34 mouse cellular contexts compared by ENCODE assay signal in the genomic region with DNA sequence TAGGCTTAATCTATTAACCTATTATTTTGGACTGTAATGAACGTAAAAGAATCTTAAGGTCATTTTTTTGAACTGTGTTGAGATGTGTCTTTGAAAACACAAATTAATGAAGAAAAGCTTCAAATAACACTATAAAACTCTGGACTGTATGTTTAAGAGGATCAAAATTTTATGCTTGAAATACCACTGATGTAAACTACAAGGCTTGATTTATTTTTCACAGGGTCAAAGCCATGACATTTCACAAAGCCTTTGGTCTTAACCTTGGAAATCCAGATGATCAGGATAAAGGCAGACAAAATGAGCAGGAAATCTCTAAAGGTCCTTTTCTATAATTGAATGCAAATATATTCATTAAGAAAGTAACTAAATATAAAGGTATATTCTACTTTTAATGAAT. TPM values are rescaled to one million over a fixed set of nuclear protein-coding genes. Genes with fewer than 3 reads are reported as not detected.
"Had no signal": no experiment of that assay in that cellular context is flagged by ENCODE, and none has a peak within 500 bp of the region (broad histone marks: within the 10 kb centered on the region; RNA-seq: fewer than 3 reads in every experiment).

No protein-coding gene starts in this region.

- H3K4me1 ChIP-seq: embryonic facial prominence, embryonic 10.5 days; embryonic facial prominence, embryonic 12.5 days; embryonic facial prominence, embryonic 13.5 days; embryonic facial prominence, embryonic 15.5 days; forebrain, embryonic 10.5 days; forebrain, embryonic 12.5 days; forebrain, embryonic 13.5 days; forebrain, embryonic 15.5 days had no signal

- H3K9me3 ChIP-seq: embryonic facial prominence, embryonic 10.5 days; embryonic facial prominence, embryonic 12.5 days; embryonic facial prominence, embryonic 13.5 days; embryonic facial prominence, embryonic 15.5 days; forebrain, embryonic 10.5 days; forebrain, embryonic 12.5 days; forebrain, embryonic 13.5 days; forebrain, embryonic 15.5 days had no signal

- H3K4me3 ChIP-seq: embryonic facial prominence, embryonic 10.5 days; embryonic facial prominence, embryonic 12.5 days; embryonic facial prominence, embryonic 13.5 days; embryonic facial prominence, embryonic 15.5 days; erythroblast, embryonic 14.5 days; forebrain, embryonic 10.5 days; forebrain, embryonic 12.5 days; forebrain, embryonic 13.5 days; forebrain, embryonic 15.5 days; gastrocnemius, adult 2 months; heart, adult 2 months had no signal

- H3K27ac ChIP-seq: embryonic facial prominence, embryonic 10.5 days; embryonic facial prominence, embryonic 12.5 days; embryonic facial prominence, embryonic 13.5 days; embryonic facial prominence, embryonic 15.5 days; forebrain, embryonic 10.5 days; forebrain, embryonic 12.5 days; forebrain, embryonic 13.5 days; forebrain, embryonic 15.5 days; gastrocnemius, adult 2 months; heart, adult 2 months had no signal

- H3K4me2 ChIP-seq: embryonic facial prominence, embryonic 12.5 days; embryonic facial prominence, embryonic 13.5 days; embryonic facial prominence, embryonic 15.5 days; forebrain, embryonic 12.5 days; forebrain, embryonic 13.5 days; forebrain, embryonic 15.5 days had no signal

- H3K9ac ChIP-seq: embryonic facial prominence, embryonic 12.5 days; embryonic facial prominence, embryonic 13.5 days; embryonic facial prominence, embryonic 15.5 days; forebrain, embryonic 12.5 days; forebrain, embryonic 13.5 days; forebrain, embryonic 15.5 days; forebrain, postnatal 0 days had no signal

- H3K36me3 ChIP-seq: embryonic facial prominence, embryonic 10.5 days; embryonic facial prominence, embryonic 12.5 days; embryonic facial prominence, embryonic 13.5 days; embryonic facial prominence, embryonic 15.5 days; forebrain, embryonic 10.5 days; forebrain, embryonic 12.5 days; forebrain, embryonic 15.5 days had no signal

- DNase-seq: cerebellum, adult 2 months; cerebellum, adult 8-10 months; cerebellum, adult 9-10 months; cerebellum, adult 9-11 months; cerebellum, postnatal 10 days; cerebellum, postnatal 14 days; cerebellum, postnatal 25 days; cerebellum, postnatal 36 days; embryo, embryonic 11 days; forebrain, postnatal 0 days; gastrocnemius, adult 2 months; gastrocnemius, postnatal 10 days; gastrocnemius, postnatal 14 days; gastrocnemius, postnatal 25 days; gastrocnemius, postnatal 36 days; heart, adult 11 months; heart, adult 18-20 months; heart, adult 2 months had no signal

- ATAC-seq: forebrain, embryonic 13.5 days; forebrain, embryonic 14.5 days; forebrain, embryonic 15.5 days; forebrain, embryonic 16.5 days; forebrain, postnatal 0 days had no signal

- H3K27me3 ChIP-seq: embryonic facial prominence, embryonic 12.5 days; embryonic facial prominence, embryonic 13.5 days; embryonic facial prominence, embryonic 15.5 days; forebrain, embryonic 12.5 days; forebrain, embryonic 13.5 days; forebrain, embryonic 15.5 days had no signal

RNA-seq across cellular contexts. Expression of a gene that starts 14.0 kb away (rescaled TPM):
- polyA plus RNA-seq: cerebellum, adult 2 months; cortical plate, adult 2 months; embryonic facial prominence, embryonic 10.5 days; embryonic facial prominence, embryonic 11.5 days; embryonic facial prominence, embryonic 12.5 days; embryonic facial prominence, embryonic 13.5 days; embryonic facial prominence, embryonic 14.5 days; embryonic facial prominence, embryonic 15.5 days; erythroblast, embryonic 14.5 days; forebrain, embryonic 10.5 days; forebrain, embryonic 11.5 days; forebrain, embryonic 12.5 days; forebrain, embryonic 13.5 days; forebrain, embryonic 14.5 days; forebrain, embryonic 15.5 days; forebrain, embryonic 16.5 days; forebrain, postnatal 0 days; gonadal fat pad, adult 2 months; heart, adult 2 months had no signal

RNA-seq across cellular contexts. Expression of a gene that starts 50.7 kb away (rescaled TPM):
- polyA plus RNA-seq: cerebellum, adult 2 months; cortical plate, adult 2 months; embryonic facial prominence, embryonic 10.5 days; embryonic facial prominence, embryonic 11.5 days; embryonic facial prominence, embryonic 12.5 days; embryonic facial prominence, embryonic 13.5 days; embryonic facial prominence, embryonic 14.5 days; embryonic facial prominence, embryonic 15.5 days; erythroblast, embryonic 14.5 days; forebrain, embryonic 10.5 days; forebrain, embryonic 11.5 days; forebrain, embryonic 12.5 days; forebrain, embryonic 13.5 days; forebrain, embryonic 14.5 days; forebrain, embryonic 15.5 days; forebrain, embryonic 16.5 days; forebrain, postnatal 0 days; gonadal fat pad, adult 2 months; heart, adult 2 months had no signal
